Mouse (Mus musculus) embryonic facial prominence, embryonic 11.5 days (tissue): Measurements from ENCODE around the gene Sac3d1. TPM values are rescaled to one million over a fixed set of nuclear protein-coding genes. Genes with fewer than 3 reads are reported as not detected.

ENCODE experiments used
- ATAC-seq: fragments of 200-750 bp; cut with Nextera tagmentation; replicated peaks from 2 replicates; pipeline ENCODE4 v1.8.0; 2017; ENCODE audit warnings: low read depth; ENCODE audit not compliant: insufficient number of reproducible peaks, low FRiP score, low TSS enrichment
- DNase-seq: peaks from one replicate; pipeline ENCODE4 v3.0.0-alpha.2; 2015; ENCODE audit warnings: low spot score
- H3K27ac ChIP-seq: fragments of 300-500 bp; sonication (generic); replicated peaks from 2 replicates; pipeline ENCODE4 v1.5.1; 2014; ENCODE audit warnings: mild to moderate bottlenecking, low read depth, low read length, control low read depth
- H3K27me3 ChIP-seq: fragments of 300-500 bp; sonication (generic); 2 replicates; pipeline ENCODE4 v1.6.1; 2014; ENCODE audit warnings: mild to moderate bottlenecking, low read length, moderate library complexity, mixed read lengths; ENCODE audit not compliant: control insufficient read depth, insufficient read depth
- H3K36me3 ChIP-seq: fragments of 300-500 bp; sonication (generic); replicated peaks from 2 replicates; pipeline ENCODE4 v1.6.1; 2014; ENCODE audit warnings: low read depth, mild to moderate bottlenecking, low read length, moderate library complexity, mixed read lengths; ENCODE audit not compliant: control insufficient read depth, insufficient read depth
- H3K4me1 ChIP-seq: fragments of 300-500 bp; sonication (generic); 2 replicates; pipeline ENCODE4 v1.6.1; 2014; ENCODE audit warnings: low read length, mixed read lengths; ENCODE audit not compliant: control insufficient read depth, insufficient read depth
- H3K4me2 ChIP-seq: fragments of 300-500 bp; sonication (generic); 2 replicates; pipeline ENCODE4 v1.6.1; 2014; ENCODE audit warnings: low read depth, mild to moderate bottlenecking, control low read depth, low read length, moderate library complexity
- H3K4me3 ChIP-seq: fragments of 300-500 bp; sonication (generic); 2 replicates; pipeline ENCODE4 v1.5.1; 2014; ENCODE audit warnings: low read depth, low read length, control low read depth
- H3K9ac ChIP-seq: fragments of 300-500 bp; sonication (generic); replicated peaks from 2 replicates; pipeline ENCODE4 v1.6.1; 2014; ENCODE audit warnings: mild to moderate bottlenecking, control low read depth, low read length
- H3K9me3 ChIP-seq: fragments of 300-500 bp; sonication (generic); replicated peaks from 2 replicates; pipeline ENCODE4 v1.6.1; 2016; ENCODE audit warnings: mild to moderate bottlenecking, low read length, inconsistent platforms, mixed read lengths; ENCODE audit not compliant: control insufficient read depth
- WGBS: fragments of 180-500 bp; shearing (Covaris S2); extraction: QIAGEN DNeasy Blood & Tissue Kit; methylation state at CpG from one replicate; pipeline ENCODE4 v1.1.7; 2014; 5-methylcytosine and 5-hydroxymethylcytosine counted together
- polyA plus RNA-seq: library from polyadenylated mRNA; unstranded; fragments of >200 nt; fragmentation: Nextera tagmentation; extraction: Ambion mirVana; gene quantifications from 2 replicates; pipeline ENCODE4 v1.2.1, GENCODE M21; 2014

Gene Sac3d1
- polyA plus RNA-seq = 60.7 and 68.3 TPM in 2 replicates

GRCm38 (mm10) chr19:6117986-6118676, at the start of gene Sac3d1:
TSS of gene Sac3d1 (minus strand) at chr19:6118650.
- Histone ChIP-seq H3K4me2 (peak within 1 kb of the TSS; percentile 86), H3K27ac (peak within 1 kb of the TSS; percentile 94), H3K4me3 (peak within 1 kb of the TSS; percentile 87), H3K9me3 (no peaks in the 10 kb centered on the region), H3K27me3 (no peaks in the 10 kb centered on the region), H3K9ac (peak within 1 kb of the TSS; percentile 93), H3K36me3 (peaks cover 12% of the 10 kb centered on the region), H3K4me1 (no peaks in the 10 kb centered on the region)
- DNase-seq = peak; percentile 97
- WGBS = under 1% methylated on average over 77 of the region's 77 CpGs
- ATAC-seq = peak; percentile 76

- Histone ChIP-seq H3K4me3 (no peak overlapping the region), H3K4me2 (no peak overlapping the region)
- ATAC-seq = no peak
These were observed 48.3 kb upstream of the Sac3d1 start for GRCm38 (mm10) chr19:6166750-6167149.

DNA sequence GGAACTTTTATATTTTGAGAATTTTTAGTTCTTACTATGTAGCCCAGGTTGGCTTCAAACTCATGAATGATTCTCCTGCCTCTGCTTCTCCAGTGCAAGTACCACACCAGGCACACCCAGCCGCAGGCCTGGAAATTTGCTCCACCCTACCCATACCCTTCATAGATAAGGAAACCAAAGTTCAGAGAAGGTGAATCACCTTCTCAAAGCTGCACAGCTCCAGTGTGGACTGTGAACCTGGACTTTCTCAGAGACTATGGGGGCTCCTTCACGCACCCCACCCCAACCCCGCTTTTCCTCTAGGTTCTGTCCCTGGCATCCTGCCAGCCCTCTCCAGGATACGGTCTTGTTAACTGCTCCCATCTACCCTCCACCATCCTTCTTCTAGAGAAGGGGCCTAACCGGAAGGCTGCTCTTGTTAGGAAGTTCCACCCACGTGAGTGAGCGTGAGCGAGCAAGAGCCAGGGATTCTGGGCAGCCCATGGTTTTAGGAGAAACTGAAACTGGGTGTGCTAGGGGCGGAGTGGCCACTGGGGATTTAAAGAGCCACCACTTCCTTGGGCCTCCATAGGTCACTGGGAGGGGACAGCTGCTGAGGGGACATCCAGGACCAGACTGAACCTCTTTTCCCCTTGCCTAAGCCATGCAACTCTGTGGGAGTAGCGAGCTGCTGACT, 45.6 kb upstream of the Sac3d1 start:
- Histone ChIP-seq H3K36me3 (no peaks in the 10 kb centered on the region), H3K9ac (no peak overlapping the region), H3K27me3 (no peaks in the 10 kb centered on the region), H3K4me1 (no peaks in the 10 kb centered on the region), H3K9me3 (no peaks in the 10 kb centered on the region), H3K4me2 (no peak overlapping the region), H3K27ac (no peak overlapping the region), H3K4me3 (no peak overlapping the region)
- 78% methylated on average over 10 of the region's 10 CpGs for WGBS
- ATAC-seq (no peak), DNase-seq (no peak)

More at GRCm38 (mm10) chr19:6166750-6167149, 48.3 kb upstream of the Sac3d1 start:
- Histone ChIP-seq H3K9ac (no peak overlapping the region), H3K4me1 (no peaks in the 10 kb centered on the region), H3K36me3 (no peaks in the 10 kb centered on the region), H3K9me3 (no peaks in the 10 kb centered on the region), H3K27ac (no peak overlapping the region), H3K27me3 (no peaks in the 10 kb centered on the region)
- WGBS = 75% methylated on average over 4 of the region's 4 CpGs
- no peak for DNase-seq

GRCm38 (mm10) chr19:6157220-6157619, 38.8 kb upstream of the Sac3d1 start:
- WGBS = 73% methylated on average over 6 of the region's 6 CpGs
- H3K4me2 ChIP-seq = no peak overlapping the region
- H3K36me3 ChIP-seq = no peaks in the 10 kb centered on the region
- H3K4me3 ChIP-seq = no peak overlapping the region
- no peak for DNase-seq
- H3K4me1 ChIP-seq = no peaks in the 10 kb centered on the region
- no peaks in the 10 kb centered on the region for H3K9me3 ChIP-seq
- H3K27me3 ChIP-seq = no peaks in the 10 kb centered on the region
- ATAC-seq = no peak
- no peak overlapping the region for H3K27ac ChIP-seq
- no peak overlapping the region for H3K9ac ChIP-seq

DNA sequence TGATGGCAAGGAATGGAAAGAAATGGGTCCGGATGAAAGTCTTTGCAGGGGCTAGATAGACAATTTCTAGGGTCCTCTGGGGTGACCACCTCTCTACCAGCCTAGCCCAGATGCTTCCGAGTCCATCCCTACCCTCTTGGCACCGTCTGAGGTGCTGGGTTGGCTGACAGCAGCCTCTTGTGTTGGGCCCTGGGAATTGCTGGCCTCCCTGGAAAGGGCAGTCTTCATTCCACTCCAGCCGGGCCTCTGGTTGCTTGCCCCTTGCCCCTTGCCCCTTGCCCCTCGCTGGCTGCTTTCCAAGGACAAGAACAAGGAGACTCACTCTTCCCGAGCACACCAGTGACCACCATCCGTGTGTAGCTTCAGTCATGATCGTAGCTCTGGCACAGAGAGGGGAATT, 37.9 kb upstream of the Sac3d1 start:
- Histone ChIP-seq H3K36me3 (no peaks in the 10 kb centered on the region), H3K9me3 (no peaks in the 10 kb centered on the region), H3K4me2 (no peak overlapping the region), H3K27me3 (no peaks in the 10 kb centered on the region), H3K9ac (no peak overlapping the region), H3K4me3 (no peak overlapping the region), H3K27ac (no peak overlapping the region), H3K4me1 (no peaks in the 10 kb centered on the region)
- no peak for ATAC-seq
- WGBS = 51% methylated on average over 8 of the region's 8 CpGs
- DNase-seq = no peak

DNA sequence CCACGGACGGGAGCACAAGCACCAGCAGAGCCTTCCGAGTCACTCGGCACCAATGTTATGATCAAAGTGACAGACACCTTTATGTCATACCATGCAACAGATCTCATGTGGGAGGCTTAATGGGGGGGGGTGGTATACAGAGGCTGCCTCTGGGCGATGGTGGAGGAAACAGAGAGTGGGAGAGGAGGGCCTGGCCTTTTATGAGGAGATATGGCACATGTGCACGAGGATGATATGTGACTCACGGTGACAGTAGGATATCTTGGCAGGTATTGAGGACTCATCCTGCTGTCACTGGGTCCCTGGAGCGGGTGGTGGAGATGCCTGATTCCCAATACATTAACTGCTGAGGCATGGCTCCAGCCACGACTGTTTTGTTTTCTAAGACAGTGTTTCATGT, 36.7 kb upstream of the Sac3d1 start:
- Histone ChIP-seq H3K27me3 (no peaks in the 10 kb centered on the region), H3K9ac (no peak overlapping the region), H3K27ac (no peak overlapping the region), H3K4me3 (no peak overlapping the region), H3K9me3 (no peaks in the 10 kb centered on the region), H3K4me2 (no peak overlapping the region), H3K36me3 (no peaks in the 10 kb centered on the region), H3K4me1 (no peaks in the 10 kb centered on the region)
- ATAC-seq (no peak), DNase-seq (no peak)
- WGBS = 78% methylated on average over 9 of the region's 9 CpGs

DNA sequence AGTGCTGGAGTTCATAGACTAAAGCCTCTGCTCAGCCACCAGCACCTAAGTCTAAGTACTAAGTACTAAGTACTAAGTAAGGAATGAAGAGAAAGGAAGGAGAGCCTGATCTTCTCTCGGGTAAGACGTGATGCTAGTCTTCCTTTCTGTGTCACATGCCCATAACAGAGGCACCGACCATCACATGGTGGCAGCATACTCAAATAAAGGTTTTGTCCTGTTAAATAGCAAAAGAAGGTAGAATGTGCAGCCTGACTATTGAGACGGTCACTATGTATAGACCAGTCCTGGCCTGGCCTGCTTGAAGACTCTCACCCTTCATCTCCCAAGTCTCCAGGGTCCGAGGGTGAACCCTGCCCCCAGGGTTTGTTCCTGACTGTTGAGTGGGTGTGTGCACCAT, 26.4 kb upstream of the Sac3d1 start:
- no peak overlapping the region for H3K9ac ChIP-seq
- H3K27ac ChIP-seq = no peak overlapping the region
- ATAC-seq (no peak), DNase-seq (no peak)
- H3K4me3 ChIP-seq = no peak overlapping the region
- 76% methylated on average over 5 of the region's 5 CpGs for WGBS
- H3K4me2 ChIP-seq = no peak overlapping the region
- no peaks in the 10 kb centered on the region for H3K4me1 ChIP-seq
- H3K9me3 ChIP-seq = no peaks in the 10 kb centered on the region
- no peaks in the 10 kb centered on the region for H3K27me3 ChIP-seq
- no peaks in the 10 kb centered on the region for H3K36me3 ChIP-seq

DNA sequence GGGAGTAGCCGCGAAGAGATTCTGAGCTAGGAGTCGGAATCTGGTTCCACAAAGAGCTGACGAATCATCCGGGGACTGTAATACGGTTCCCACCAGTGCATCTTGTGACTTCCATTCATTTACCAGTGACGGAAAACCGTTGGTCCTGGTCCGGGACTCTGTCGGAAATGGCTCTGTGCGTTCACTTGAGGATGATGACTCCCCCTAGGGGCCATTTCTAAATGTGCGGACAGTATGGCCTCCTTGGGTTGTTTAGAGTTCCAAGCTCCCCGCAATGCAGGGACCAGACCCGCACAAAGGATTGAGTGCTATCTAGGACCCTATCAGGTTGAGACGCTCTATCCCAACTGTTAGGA, 22.9 kb upstream of the Sac3d1 start, which contains the start of gene Arl2:
Gene Arl2 (minus strand): TSS at position 155 of the 356 bp plus-strand sequence.
- WGBS = under 1% methylated on average over 15 of the region's 15 CpGs
- peak; percentile 93 for DNase-seq

More for the DNA sequence above, 22.9 kb upstream of the Sac3d1 start, which contains the start of gene Arl2:
- ATAC-seq = peak; percentile 63
- peak within 1 kb of the TSS; percentile 95 for H3K27ac ChIP-seq
- no peaks in the 10 kb centered on the region for H3K36me3 ChIP-seq
- peak within 1 kb of the TSS; percentile 82 for H3K4me2 ChIP-seq
- H3K9ac ChIP-seq = peak within 1 kb of the TSS; percentile 87
- peak within 1 kb of the TSS; percentile 66 for H3K4me3 ChIP-seq
- H3K27me3 ChIP-seq = no peaks in the 10 kb centered on the region
- no peaks in the 10 kb centered on the region for H3K9me3 ChIP-seq
- H3K4me1 ChIP-seq = no peaks in the 10 kb centered on the region
